Mouse (Mus musculus): ENCODE results near the gene Ptprt.
"Not testable (repeated sequence)": the region's sequence is repeated elsewhere in the genome, so short reads cannot be mapped to it uniquely, and the experiment has no call there.

The Ptprt gene

DNA sequence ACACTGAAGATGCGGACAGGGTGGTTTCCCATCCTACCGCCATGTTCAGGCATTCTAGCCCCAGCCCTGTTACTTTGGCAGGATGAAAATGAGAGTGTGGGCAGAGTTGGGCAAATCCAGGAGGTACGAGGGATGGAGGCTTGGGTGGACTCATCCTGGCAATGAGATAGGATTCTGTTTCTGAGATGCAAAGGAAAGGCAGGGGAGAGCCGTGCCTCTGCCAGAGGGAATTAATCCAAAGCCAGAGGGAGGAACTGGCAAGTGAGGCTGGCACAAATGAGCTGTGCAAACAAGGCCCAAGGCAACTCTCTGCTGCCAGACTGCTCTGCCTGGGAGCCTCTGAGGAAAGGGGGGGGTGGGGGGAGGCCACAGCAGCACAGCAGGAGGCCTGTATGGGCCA, 441.4 kb downstream of the Ptprt start:
- no peak for DNase-seq (ENCODE audit: extremely low read depth, low read depth)

DNA sequence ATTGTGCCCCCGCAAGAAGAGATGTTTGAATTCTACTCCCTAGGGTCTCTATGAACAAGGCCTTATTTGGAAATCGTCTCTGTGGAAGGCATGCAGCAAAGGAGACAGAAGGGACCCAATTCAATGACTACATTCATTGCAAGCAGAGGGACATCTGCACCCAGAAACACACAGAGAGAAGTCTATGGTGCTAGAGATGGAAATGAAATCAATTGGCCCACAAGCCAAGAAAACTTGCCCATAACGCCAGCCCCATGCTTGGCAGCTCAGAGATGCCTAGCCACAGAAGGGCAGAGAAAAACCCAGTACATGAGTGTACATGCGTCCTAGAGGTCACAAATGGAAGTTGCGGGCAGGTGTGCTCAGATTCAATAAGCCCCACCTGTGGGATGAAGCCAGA, 443.1 kb downstream of the Ptprt start:
- DNase-seq (ENCODE audit: extremely low read depth, low read depth) = no peak

DNA sequence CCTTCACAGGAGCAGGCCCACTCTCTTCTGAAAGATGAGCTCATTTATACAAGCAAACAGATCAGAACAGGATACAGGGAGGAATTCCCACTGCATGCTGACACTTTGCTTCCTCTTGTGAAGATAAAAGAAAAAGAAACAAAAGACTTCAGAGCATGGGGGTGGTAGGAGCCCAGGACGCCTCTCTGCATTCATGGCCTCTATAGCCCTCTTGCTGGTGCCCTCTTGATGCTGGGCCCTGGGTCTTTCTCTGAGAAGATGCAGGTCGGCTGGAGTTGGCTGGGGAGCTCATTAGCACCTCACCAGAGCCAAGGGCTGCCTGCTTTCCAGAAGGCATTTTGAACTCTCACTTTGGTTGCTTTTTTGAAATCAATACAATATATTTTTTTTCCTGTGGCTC, 448.6 kb downstream of the Ptprt start:
- DNase-seq (ENCODE audit: extremely low read depth, low read depth) = no peak

DNA sequence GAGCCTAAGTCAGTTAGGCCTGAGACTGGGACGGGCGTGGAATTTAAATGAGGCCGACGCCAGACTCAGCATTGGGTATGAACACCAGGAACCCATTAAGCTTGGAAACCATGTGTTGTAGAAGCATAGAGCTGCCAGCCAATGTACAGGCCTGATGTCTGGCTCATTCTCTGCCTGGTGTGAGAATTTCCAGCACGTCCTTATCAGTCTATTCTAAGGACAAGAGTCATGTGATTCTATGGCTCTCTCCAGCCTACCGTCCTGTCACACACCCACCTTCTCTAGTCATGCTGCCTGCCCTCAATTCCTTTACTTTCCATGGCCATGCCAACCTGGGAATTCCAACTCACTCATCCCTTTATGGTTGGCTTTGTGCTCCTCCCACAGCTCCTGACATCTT, 450.4 kb downstream of the Ptprt start:
- no peak for DNase-seq (ENCODE audit: extremely low read depth, low read depth)

DNA sequence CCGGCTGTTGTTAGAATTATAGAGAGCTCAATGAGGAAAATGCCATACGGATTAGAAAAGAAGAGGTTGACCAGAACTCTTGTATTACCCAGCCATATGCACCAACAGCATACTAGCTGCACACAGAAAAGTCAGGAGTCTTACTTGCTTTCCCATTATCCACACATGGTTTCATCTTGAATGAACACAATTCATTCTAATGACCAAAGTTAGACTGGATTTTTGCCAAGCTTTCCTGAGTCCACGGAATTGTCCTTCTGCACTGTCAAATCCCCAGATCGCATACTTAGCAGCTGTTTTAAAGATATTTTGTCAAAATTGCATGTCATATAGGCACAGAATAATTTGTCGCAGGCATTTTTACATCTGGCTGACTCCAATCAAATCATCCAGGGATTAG, 463.6 kb downstream of the Ptprt start:
- DNase-seq (ENCODE audit: extremely low read depth, low read depth) = no peak

DNA sequence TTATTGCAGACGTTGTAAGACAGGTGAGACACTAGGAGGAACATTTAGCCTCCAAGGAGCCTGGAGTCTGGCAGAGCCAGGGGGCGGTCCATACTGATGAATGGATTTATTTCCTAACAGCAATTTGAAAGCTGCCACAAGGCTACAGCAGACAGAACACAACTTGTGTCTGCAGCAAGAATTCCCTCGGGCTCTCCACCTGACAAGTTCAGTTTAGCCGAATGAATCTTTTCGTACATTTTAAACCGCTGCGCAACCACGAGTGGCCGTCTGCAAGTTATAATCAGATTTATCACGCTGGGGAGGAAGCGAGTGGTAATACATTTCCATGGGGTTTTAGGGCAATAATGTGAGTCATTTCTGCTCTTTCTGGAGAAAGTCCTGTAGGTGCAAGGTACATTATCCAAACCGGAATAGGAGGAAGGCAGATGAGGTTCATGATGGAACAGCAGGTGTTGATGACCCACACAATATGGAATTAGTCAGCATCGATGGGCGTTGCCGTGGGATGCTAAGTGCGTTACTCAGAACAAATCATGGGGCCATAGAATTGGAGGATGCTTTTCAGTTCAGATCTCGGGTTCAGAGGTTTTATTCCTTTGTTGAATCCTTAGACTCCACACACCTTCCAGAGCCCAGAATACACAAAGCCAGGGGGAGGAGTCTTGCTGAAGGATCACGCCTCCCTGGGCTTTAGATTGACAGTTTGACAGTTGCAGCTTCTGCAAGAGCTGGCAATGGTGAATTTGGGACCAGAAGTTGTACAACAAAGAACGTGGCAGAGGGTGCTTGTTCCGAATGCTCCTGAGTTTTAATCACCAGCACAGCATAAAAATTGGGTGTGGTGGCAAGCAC, 478.1 kb downstream of the Ptprt start:
- DNase-seq (ENCODE audit: extremely low read depth, low read depth) = no peak

DNA sequence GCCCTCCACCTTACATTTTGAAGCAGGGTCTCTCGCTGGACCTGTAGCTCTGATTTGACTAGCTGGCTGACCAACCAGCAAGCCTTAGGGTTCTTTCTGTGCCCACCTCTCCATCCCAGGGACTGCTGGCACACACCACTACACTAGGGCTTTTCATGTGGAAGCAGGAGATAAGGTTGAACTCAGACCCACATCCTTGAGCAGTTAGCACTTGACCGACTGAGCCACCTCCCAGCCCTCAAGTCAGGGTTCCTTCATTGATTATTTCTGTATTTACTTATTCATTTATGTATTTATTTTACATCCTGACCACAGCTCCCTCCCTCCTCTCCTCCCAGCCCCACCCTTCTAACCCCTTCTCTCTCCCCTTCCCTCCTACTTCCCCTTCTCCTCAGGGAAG, 479.1 kb downstream of the Ptprt start:
- no peak for DNase-seq (ENCODE audit: extremely low read depth, low read depth)

DNA sequence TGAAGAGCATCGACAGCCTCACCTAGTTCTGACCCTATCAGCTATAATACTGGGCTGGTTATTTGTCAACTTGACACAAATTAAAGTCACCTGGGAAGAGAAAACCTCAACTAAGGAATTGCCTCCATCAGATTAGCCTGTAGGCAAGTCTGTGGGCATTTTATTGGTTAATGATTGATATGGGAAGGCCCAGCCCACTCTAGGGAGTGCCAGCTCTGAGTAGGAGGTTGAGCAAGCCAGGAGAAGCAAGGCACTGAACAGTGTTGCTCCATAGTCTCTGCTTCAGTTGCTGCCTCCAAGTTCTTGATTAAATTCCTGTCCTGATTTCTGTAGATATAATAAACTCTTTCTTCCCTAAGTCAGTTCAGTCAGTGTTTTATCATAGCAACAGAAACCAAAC, 488.4 kb downstream of the Ptprt start:
- DNase-seq (ENCODE audit: extremely low read depth, low read depth) = no peak

DNA sequence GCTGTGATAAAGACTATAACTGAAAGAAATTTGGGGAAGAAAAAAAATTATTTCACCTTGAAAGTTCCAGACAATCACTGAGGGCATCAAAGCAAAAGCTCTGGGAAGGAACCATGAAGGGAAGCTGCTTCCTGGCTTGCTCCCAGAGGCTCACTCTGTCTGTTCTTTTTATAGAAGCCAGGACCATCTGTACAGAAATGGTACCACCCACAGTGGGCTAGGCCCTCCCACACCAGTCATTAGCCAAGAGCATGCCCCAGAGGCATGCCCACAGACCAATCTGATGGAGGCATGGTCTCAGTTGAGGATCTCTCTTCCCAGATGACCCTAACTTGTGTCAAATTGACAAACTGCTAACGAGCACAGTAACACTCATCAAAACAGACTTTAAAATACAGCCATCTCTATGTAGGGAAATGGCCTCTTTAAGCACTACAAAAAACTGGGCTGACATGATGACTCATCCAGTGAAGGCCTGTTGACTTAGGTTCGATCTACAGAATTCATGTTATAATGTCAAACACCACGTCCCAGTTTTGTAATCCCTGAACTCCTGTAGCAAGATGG, 519.0 kb downstream of the Ptprt start:
- DNase-seq (ENCODE audit: extremely low read depth, low read depth) = no peak

DNA sequence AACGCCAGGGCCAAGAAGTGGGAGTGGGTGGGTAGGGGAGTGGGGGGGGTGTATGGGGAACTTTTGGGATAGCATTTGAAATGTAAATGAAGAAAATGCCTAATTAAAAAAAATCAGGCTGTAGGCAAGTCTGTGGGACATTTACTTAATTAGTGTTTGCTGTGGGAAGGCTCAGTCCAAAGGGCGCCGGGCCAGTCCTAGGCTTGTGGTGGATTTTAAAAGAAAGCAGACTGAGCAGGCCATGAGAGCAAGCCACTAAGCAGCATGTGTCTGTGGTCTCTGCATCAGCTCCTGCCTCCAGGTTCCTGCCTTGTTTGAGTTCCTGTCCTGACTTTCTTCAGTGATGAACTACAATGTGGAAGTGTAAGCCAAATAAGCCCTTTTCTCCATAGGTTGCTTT, 524.8 kb downstream of the Ptprt start:
- not testable (repeated sequence) for DNase-seq (ENCODE audit: extremely low read depth, low read depth)

DNA sequence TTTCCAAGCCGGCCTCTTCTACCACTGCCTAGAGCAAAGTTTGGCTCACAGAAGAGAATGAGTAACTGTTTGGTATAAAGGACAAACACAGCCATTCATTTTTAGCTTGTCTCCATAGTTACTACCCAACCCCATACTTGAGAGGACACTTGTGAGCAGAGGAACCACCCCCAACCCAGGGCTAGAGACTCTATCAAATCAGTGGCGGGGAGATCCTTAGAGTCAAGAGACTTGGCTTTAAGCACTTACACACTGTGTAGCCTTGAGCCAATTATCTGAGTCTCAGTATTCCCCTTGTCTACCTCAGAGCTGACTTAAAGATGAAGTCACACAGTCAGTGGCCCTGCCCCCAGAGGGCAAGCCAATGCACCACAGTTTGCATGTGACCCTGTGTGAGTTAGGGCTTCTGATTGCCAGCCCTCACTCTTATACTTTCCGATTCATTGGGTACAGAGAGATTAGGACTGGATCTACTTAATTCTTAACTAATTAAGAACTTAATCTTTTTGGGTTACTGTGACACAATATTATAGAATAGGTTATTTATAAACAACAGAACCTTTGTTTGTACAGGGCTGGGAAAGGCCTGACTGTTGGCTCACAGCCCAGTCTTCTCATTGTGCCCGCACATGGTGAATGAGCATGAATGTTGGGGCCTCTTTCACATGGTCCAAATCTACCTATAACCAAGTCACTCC, 529.2 kb downstream of the Ptprt start:
- no peak for DNase-seq (ENCODE audit: extremely low read depth, low read depth)

DNA sequence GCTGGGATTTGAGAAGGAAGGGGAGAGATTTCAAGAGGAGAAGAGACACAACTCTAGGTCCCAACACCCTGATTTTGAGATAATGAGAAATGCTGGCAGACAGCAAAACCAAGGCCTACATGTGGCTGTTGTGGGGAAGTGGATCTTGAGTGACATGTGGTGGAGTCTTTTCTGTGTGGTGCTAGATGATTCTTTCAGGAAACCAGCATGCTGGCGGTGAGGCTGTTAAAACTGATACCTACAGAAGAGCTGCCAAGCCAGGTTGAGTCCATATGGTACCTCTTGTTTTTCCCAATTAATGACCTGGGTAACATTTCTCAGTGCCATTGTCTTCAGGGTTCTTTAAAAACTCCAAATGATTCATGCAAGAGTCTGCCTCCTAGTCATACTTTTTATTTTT, 531.1 kb downstream of the Ptprt start:
- no peak for DNase-seq (ENCODE audit: extremely low read depth, low read depth)

DNA sequence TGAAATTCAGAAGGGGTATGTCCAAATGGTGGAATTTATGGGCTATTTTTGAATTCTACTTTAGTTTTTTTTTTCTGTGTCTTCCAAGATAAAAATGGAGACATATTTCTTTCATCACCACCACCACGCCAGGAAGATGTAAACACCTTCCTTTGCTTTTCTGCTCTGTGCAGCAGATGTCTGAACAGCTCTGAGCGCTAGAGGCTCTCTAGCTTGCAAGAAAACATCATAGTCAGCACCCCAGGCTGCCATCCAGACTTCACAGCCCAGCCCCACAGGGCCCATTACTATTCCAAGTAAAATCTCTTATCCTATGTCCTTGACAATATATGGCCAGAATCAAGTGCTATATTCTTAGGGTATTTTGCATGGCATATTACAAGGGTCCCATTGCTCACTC, 542.9 kb downstream of the Ptprt start:
- DNase-seq (ENCODE audit: extremely low read depth, low read depth) = no peak

DNA sequence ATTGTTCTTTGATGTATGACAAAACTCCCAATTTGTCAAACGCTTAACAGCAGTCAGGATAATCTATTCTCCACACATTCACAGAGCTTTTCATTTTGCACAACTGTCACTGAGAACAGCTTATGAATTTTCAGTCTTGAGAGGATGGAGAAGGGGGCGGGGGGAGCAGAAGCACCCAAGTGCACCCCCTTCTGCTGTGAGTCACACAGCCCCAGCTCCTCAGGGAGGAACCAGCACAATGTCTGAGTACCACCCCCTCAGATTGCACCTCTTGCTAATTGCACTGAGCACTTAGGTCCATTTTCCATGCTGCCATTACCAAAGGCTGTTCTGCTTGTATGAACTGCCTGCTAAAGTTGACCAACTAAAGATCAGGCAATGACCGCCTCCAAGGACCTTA, 578.6 kb downstream of the Ptprt start:
- DNase-seq (ENCODE audit: extremely low read depth, low read depth) = no peak

DNA sequence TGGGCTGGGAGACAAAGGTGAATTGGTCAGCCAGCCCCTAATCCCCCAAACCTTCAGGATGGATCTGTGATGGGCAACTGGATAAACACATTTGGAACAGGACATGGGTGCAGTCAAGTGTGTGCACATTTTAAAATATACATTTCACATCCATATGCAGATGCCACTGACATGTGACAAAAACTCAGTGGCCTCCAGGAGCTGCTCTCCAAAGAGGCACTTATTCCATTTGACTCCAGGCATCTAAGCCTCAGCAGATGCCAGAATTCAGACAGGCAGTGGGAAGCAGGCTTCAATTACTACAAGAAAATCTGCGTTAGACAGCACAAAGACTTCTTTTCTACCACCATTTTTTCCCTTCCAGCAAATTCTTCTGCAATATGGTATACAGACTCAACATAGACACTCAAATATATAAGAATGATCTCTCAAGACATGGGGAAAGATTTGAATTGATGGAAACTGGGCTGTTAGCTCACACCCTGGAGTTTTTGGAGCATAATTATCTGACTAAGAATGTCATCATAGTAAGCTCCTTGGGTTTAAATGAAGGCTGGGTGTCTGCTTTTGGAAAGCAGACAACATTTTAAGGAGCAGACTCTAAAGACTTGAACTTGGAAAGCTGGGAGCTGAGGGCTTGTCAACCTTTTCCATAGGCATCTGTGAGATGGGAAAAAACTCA, 580.1 kb downstream of the Ptprt start:
- DNase-seq (ENCODE audit: extremely low read depth, low read depth) = no peak

DNA sequence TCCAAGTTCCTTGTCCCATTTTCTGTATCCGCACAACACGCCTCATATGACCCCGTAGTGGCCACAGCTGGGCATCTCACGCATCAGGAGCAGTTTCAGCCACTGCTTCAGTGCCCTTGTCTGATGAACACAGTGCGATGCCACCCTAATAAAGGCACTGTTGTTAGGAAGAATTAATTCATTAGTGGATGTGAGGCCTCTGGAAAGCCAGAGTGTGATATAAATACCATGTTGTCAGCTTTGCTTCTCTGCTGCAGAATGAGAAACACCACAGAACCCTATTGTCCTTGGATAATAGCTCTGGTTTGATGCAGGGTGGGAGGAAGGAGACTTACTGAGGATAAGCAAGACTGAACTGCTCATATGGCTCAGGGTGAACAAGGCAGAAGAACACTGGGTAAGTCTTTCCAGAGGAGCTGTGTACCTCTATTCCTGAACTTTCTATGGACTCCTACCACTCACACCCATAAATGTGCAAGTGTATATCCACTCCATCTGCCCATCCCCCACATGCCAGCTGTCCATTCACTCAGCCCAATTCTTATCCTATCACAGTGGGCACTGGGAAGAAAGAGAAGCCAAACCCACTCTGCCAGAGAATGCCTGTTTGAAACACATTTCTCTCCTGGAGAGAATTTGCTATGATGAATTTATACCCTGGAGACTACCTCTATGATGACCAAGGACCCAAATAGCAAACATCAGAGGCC, 582.2 kb downstream of the Ptprt start:
- DNase-seq (ENCODE audit: extremely low read depth, low read depth) = no peak

DNA sequence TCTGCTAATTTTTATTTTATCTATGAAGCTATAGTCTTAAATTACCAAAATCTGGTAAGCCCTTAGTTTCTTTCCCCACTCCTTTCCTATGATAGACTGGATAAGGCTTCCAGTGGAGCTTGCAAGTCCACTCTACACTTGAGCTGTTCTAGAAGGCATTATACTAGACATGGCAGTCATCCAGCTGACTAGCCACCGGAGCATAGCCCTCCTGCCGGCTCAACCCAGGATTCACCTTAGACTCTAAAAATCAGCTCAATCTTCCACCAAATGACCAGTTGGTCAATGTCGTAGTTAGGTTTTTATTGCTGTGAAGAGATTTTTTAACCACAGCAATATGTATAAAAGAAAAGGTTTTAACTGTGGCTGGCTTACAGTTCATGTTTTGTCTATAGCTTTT, 608.1 kb downstream of the Ptprt start:
- DNase-seq (ENCODE audit: extremely low read depth, low read depth) = no peak

DNA sequence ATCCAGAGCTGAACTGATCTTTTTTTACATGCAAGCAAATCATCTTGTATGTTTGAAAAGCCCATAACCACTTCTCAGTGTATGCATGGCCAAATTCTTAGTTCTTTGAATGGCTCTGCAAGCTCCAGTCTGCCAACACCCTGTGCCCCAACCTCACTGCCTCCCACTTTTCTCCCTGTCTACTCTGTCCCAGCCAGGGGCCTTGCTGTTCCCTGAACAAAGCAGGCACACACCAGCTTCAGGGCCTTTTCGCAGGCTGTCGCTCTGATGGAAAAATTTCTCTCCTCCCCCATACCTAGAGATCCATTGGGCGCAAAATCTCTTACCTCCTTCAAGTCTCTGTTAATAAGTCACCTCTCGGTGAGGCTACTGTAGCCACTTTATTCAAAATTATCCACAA, 610.7 kb downstream of the Ptprt start:
- no peak for DNase-seq (ENCODE audit: extremely low read depth, low read depth)

DNA sequence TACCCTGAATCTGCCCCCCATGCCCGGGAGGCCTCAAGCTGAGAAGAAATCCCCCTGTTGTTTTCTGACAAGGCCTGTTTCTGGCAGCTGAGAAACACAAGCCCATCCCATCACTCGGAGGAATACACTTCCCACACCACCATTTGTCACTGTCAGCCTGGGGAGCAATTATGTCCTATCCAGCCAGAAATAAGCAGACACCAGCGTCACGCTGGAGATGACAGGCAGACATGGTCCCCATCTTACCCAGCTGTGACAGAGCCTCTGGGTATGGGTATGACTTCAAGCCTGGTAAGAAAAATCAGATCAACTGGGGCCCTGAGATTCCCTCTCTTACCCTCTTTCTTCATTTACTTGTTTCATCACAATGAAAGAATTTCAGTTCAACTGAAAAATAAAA, 625.3 kb downstream of the Ptprt start:
- DNase-seq (ENCODE audit: extremely low read depth, low read depth) = no peak

DNA sequence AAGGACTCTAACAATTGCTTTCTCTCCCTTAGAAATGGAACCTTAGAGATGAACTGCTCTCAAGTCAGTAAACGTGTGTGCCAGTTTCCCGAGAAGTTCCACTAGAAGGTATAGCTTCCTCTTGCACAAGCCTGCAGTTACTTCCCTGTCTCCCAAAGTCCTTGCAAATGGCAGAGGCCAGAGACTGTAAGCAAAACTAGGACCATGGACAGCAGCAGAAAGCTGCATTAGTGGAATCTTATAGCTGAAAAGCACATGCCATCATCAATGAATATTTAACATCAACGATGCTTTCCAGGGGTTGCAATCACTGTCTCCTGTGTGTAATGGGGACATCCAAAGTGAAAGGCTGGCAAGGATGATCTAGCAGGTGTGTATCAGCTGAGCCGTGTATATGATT, 629.3 kb downstream of the Ptprt start:
- no peak for DNase-seq (ENCODE audit: extremely low read depth, low read depth)

DNA sequence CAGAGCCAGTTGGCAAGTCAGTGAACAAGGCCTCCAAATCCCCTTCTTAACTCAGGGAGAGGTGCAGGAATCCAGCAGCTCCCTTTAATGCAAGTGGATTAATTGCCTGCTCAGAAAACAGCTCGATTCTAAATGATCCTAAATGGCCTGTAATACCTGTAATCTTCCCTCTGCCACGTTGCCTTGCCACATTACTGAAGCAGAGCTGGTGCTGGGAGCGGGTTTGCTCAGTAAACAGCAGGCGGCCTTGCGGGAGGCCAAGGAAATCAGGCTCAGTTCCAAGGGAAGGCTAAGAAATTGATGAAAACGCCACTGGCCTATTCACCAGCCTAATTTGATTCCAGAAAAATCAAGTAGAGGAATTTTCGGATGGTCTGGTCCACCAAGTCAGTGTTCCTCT, 659.9 kb downstream of the Ptprt start:
- no peak for DNase-seq (ENCODE audit: extremely low read depth, low read depth)

DNA sequence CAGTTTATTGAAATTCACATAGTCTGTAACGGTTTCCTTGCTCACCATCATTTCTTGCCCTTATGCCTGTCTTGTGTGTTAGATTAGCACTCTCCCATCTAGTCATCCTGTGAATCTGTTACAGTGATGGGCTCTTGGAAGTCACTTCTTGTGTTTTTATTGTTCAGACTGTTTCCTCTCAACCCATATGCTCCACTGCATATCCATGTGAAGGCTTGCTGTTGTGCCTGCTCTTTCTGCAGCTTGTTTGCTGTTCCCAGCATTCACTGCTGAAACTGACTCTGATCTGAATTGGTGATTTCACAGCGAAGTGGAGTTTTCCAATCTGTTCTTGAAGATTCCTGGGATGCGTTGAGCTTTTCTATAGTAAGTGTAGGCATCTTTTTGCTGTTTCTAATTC, 678.6 kb downstream of the Ptprt start:
- no peak for DNase-seq (ENCODE audit: extremely low read depth, low read depth)

All from MEL-GATA-1-ER (cell line).